Mouse (Mus musculus) CH12.LX (cell line): ENCODE measurements at regions not wholly inside any gene's neighbourhood (a gene's known extent, or its start where the extent isn't known, plus 50 kb on each side); places are given as distances from the start of the nearest gene placed in this dataset.

Experiments
- DNase-seq: peaks from one replicate; pipeline ENCODE4 v3.0.0-alpha.2; 2013; ENCODE audit errors: extremely low read depth
- H3K27ac ChIP-seq: 2 replicates; pipeline ENCODE4 v1.5.1; 2012; ENCODE audit warnings: low read depth, mild to moderate bottlenecking, control low read depth, moderate library complexity; ENCODE audit not compliant: insufficient read depth
- H3K27me3 ChIP-seq: replicated peaks from 2 replicates; pipeline ENCODE3; 2012; ENCODE audit warnings: inconsistent platforms
- H3K36me3 ChIP-seq, 2 experiments: replicated peaks in 1 of 2; 2 replicates each; pipeline versions ENCODE3 to v1.6.1; 2012; ENCODE audit warnings: inconsistent platforms in 1 of 2, low read length in 1 of 2, mild to moderate bottlenecking in 1 of 2, mixed read lengths in 1 of 2, moderate library complexity in 1 of 2; ENCODE audit not compliant: control insufficient read depth in 1 of 2, insufficient read depth in 1 of 2
- H3K4me1 ChIP-seq, 2 experiments: 2 replicates each; pipeline ENCODE4 v1.6.1; 2012; ENCODE audit warnings: inconsistent platforms in 1 of 2, moderate library complexity in 1 of 2; ENCODE audit not compliant: insufficient read depth in 2 of 2, control insufficient read depth in 1 of 2
- H3K4me2 ChIP-seq: 2 replicates; pipeline ENCODE4 v1.6.1; 2012; ENCODE audit warnings: low read depth, mild to moderate bottlenecking, control low read depth; ENCODE audit not compliant: poor library complexity, insufficient read depth, severe bottlenecking
- H3K4me3 ChIP-seq, 3 experiments: fragments of 150-350 bp in 1 of 3; sonication (generic) in 1 of 3; replicated peaks in 1 of 3; 2 replicates each; pipeline versions ENCODE3 to v1.5.1; 2011 to 2012; ENCODE audit warnings: low read depth in 2 of 3, low read length in 2 of 3, mild to moderate bottlenecking in 2 of 3, moderate library complexity in 2 of 3, control low read depth in 1 of 3, improper control_type of control experiment in 1 of 3, inconsistent platforms in 1 of 3, mixed read lengths in 1 of 3; ENCODE audit not compliant: poor library complexity in 1 of 3
- H3K79me2 ChIP-seq: replicated peaks from 2 replicates; pipeline ENCODE4 v1.6.1; 2012; ENCODE audit warnings: mild to moderate bottlenecking, moderate library complexity; ENCODE audit not compliant: control insufficient read depth, poor library complexity, insufficient read depth, severe bottlenecking; ENCODE audit errors: extremely low read depth
- H3K9ac ChIP-seq: 2 replicates; pipeline ENCODE4 v1.6.1; 2012; ENCODE audit warnings: low read depth, mild to moderate bottlenecking, control low read depth, moderate library complexity; ENCODE audit not compliant: insufficient read depth
- H3K9me3 ChIP-seq: replicated peaks from 2 replicates; pipeline ENCODE3; 2012; ENCODE audit warnings: low read length, inconsistent platforms, mixed read lengths
- CTCF ChIP-seq, 2 experiments: IDR thresholded peaks in 1 of 2; conservative IDR thresholded peaks in 1 of 2; 2 replicates each; pipeline ENCODE4 v1.5.1; 2011 to 2012; ENCODE audit warnings: low read depth in 2 of 2, low read length in 2 of 2, improper control_type of control experiment in 1 of 2, inconsistent platforms in 1 of 2, mild to moderate bottlenecking in 1 of 2, moderate library complexity in 1 of 2
- E2F4 ChIP-seq: IDR thresholded peaks from 2 replicates; pipeline ENCODE4 v1.6.1; 2011; ENCODE audit warnings: low read depth, low read length, improper control_type of control experiment; ENCODE audit not compliant: insufficient replicate concordance
- EP300 ChIP-seq: IDR thresholded peaks from 2 replicates; pipeline ENCODE4 v1.6.1; 2011; ENCODE audit warnings: low read length, improper control_type of control experiment
- ETS1 ChIP-seq: conservative IDR thresholded peaks from 2 replicates; pipeline ENCODE4 v1.6.1; 2012; ENCODE audit warnings: low read depth, mild to moderate bottlenecking, inconsistent platforms, low read length, improper control_type of control experiment, moderate library complexity
- IRF4 ChIP-seq: IDR thresholded peaks from 2 replicates; pipeline ENCODE4 v1.6.1; 2014; ENCODE audit warnings: low read depth, mild to moderate bottlenecking, inconsistent platforms, low read length, improper control_type of control experiment
- JUN ChIP-seq: IDR thresholded peaks from 2 replicates; pipeline ENCODE4 v1.6.1; 2011; ENCODE audit warnings: low read depth, mild to moderate bottlenecking, low read length, improper control_type of control experiment, moderate library complexity; ENCODE audit not compliant: insufficient read depth
- MAFK ChIP-seq: IDR thresholded peaks from 2 replicates; pipeline ENCODE4 v1.6.1; 2011; ENCODE audit warnings: low read length, improper control_type of control experiment; ENCODE audit not compliant: insufficient replicate concordance
- MAZ ChIP-seq: IDR thresholded peaks from 2 replicates; pipeline ENCODE4 v1.6.1; 2012; ENCODE audit warnings: low read depth, mild to moderate bottlenecking, inconsistent platforms, low read length, improper control_type of control experiment, moderate library complexity
- MEF2A ChIP-seq: IDR thresholded peaks from 2 replicates; pipeline ENCODE4 v1.6.1; 2014; ENCODE audit warnings: low read depth, mild to moderate bottlenecking, inconsistent platforms, low read length, improper control_type of control experiment, borderline replicate concordance
- MXI1 ChIP-seq: IDR thresholded peaks from 2 replicates; pipeline ENCODE4 v1.6.1; 2011; ENCODE audit warnings: mild to moderate bottlenecking, low read depth, low read length, improper control_type of control experiment
- PAX5 ChIP-seq: IDR thresholded peaks from 2 replicates; pipeline ENCODE4 v1.6.1; 2012; ENCODE audit warnings: low read length, inconsistent platforms, mixed read lengths
- SIN3A ChIP-seq: IDR thresholded peaks from 2 replicates; pipeline ENCODE4 v1.6.1; 2012; ENCODE audit warnings: low read length, improper control_type of control experiment, inconsistent platforms
- TBP ChIP-seq: conservative IDR thresholded peaks from 2 replicates; pipeline ENCODE4 v1.6.1; 2011; ENCODE audit warnings: low read depth, low read length, improper control_type of control experiment
- USF2 ChIP-seq: conservative IDR thresholded peaks from 2 replicates; pipeline ENCODE4 v1.6.1; 2011; ENCODE audit warnings: low read depth, low read length, improper control_type of control experiment
- ZC3H11A ChIP-seq: IDR thresholded peaks from 2 replicates; pipeline ENCODE4 v1.6.1; 2012; ENCODE audit warnings: low read depth, mild to moderate bottlenecking, inconsistent platforms, low read length, improper control_type of control experiment
- ZKSCAN1 ChIP-seq: IDR thresholded peaks from 2 replicates; pipeline ENCODE4 v1.6.1; 2012; ENCODE audit warnings: low read depth, inconsistent platforms, low read length, improper control_type of control experiment, borderline replicate concordance
- ZMIZ1 ChIP-seq: IDR thresholded peaks from 2 replicates; pipeline ENCODE4 v1.6.1; 2012; ENCODE audit warnings: low read depth, mild to moderate bottlenecking, inconsistent platforms, low read length, improper control_type of control experiment
- dilution Hi-C: fragments of 300-500 bp; cut with MboI; formaldehyde crosslinking; loops from 2 replicates; pipeline ENCODE4 v1.14.3; 2020; ENCODE audit warnings: low sequenced_read_pairs; ENCODE audit not compliant: extremely low pct_unique_long_range_greater_than_20kb, extremely low pct_ligation_motif_present
- in situ Hi-C: fragments of 300-500 bp; cut with MboI; formaldehyde crosslinking; loops from 3 replicates; pipeline ENCODE4 v1.14.3; 2019; ENCODE audit warnings: low sequenced_read_pairs, low pct_ligation_motif_present, low pct_unique_long_range_greater_than_20kb, mixed read lengths

DNA sequence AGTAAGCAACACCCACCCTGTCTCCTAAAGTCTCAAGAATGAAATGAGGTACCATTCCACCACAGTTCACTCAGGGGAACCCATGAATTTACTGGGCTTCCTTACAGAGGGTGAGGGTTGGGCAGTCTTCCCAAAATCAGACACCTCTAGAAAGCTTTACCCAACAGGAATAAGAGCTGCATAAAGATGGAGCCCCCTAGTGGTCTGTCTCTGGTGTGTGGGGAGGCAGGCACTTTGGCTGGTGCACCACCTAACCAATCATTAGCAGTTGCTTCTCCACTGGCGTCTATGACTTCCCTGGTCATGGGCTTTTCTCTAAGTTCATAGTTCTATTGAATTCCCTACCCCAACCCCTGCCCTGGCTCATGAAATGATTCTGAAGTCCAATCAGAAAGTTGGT, 351.1 kb downstream of the Adam3 start:
- dilution Hi-C loops (no loop called here), in situ Hi-C loops (no loop called here)
- Histone ChIP-seq H3K36me3 (no peaks in the 10 kb centered on the region), H3K9me3 (peaks cover 14% of the 10 kb centered on the region), H3K9ac (no peak overlapping the region), H3K4me3 (no peak overlapping the region), H3K27ac (no peak overlapping the region)
- TF ChIP-seq EP300, result no peak
- no peak for TF ChIP-seq ZMIZ1
- no peak for TF ChIP-seq E2F4
- no peak for TF ChIP-seq USF2
- peak in 1 of 2 experiments; percentile 22; a peak in 2 of 4 replicates for TF ChIP-seq CTCF (conservative IDR thresholded peaks at IDR 0.05 in 1 of 2, IDR thresholded peaks at IDR 0.05 in 1 of 2; ENCODE audit: low read depth in 2 of 2, low read length in 2 of 2)
- TF ChIP-seq ETS1, result no peak
- TF ChIP-seq ZKSCAN1, result no peak
- TF ChIP-seq, all 38 proteins: peak for 1
- H3K4me1 ChIP-seq, result no peaks in the 10 kb centered on the region
- DNase-seq, result no peak
- no peaks in the 10 kb centered on the region for H3K27me3 ChIP-seq
- H3K4me2 ChIP-seq, result no peak overlapping the region
- H3K79me2 ChIP-seq, result no peaks in the 10 kb centered on the region

DNA sequence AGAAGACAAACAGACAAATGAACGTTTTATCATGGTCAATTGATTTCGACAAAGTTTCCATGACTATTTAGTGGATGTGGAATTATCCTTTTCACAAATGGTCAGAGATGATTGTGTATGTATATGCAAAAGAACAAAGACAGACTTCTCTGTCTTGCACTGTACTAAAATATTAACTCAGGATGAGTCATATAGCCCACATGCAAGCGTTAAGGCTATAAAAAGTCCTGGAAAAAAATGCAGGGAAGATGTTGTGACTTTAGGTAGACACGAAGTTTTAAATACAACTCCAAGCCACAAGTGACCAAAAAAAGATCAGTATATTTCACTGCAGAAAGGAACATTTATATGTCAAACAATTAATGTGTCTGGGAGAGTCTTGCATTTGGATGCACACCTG, 353.6 kb downstream of the Adam3 start:
- Histone ChIP-seq H3K4me1 (no peaks in the 10 kb centered on the region), H3K79me2 (no peaks in the 10 kb centered on the region), H3K27me3 (no peaks in the 10 kb centered on the region), H3K4me2 (no peak overlapping the region), H3K36me3 (no peaks in the 10 kb centered on the region), H3K27ac (no peak overlapping the region), H3K4me3 (no peak overlapping the region), H3K9me3 (peaks cover 7% of the 10 kb centered on the region), H3K9ac (no peak overlapping the region)
- no peak for TF ChIP-seq ZC3H11A
- TF ChIP-seq MAFK, result no peak
- no peak for TF ChIP-seq USF2
- no peak for TF ChIP-seq TBP
- no peak for TF ChIP-seq JUN
- TF ChIP-seq ZKSCAN1, result no peak
- no peak for TF ChIP-seq PAX5
- TF ChIP-seq MXI1, result no peak
- no peak for TF ChIP-seq MEF2A
- in situ Hi-C loops (no loop called here), dilution Hi-C loops (no loop called here)
- no peak for DNase-seq

DNA sequence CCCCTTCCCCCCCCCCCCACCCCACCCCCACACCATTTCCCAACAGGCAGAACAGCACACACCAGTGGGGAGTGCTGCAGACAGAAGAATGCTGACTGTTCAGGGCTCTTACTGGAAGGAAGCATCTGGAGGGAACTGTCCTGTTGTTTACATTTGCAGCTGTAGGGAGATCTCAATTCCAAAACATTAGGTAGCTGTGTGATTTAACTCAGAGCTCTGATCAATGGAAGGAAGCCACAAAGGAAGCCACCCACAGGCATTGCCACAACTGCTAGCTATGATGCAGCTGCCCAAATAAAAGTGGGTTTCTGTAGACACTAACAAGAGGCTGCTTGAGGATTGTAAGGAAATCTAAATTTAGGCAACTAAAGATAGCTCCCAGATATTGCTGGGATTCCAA, 359.7 kb downstream of the Adam3 start:
- TF ChIP-seq MAZ (no peak), ZMIZ1 (no peak), SIN3A (no peak), IRF4 (no peak)
- H3K36me3 ChIP-seq, result no peaks in the 10 kb centered on the region
- no peaks in the 10 kb centered on the region for H3K79me2 ChIP-seq
- H3K4me1 ChIP-seq, result no peaks in the 10 kb centered on the region
- no peak overlapping the region for H3K4me3 ChIP-seq
- in situ Hi-C loops (no loop called here), dilution Hi-C loops (no loop called here)
- no peak for DNase-seq
- H3K27me3 ChIP-seq, result no peaks in the 10 kb centered on the region
- no peak overlapping the region for H3K9ac ChIP-seq
- no peaks in the 10 kb centered on the region for H3K9me3 ChIP-seq
- H3K27ac ChIP-seq, result no peak overlapping the region
- no peak overlapping the region for H3K4me2 ChIP-seq
